Mouse (Mus musculus) kidney, adult 11 months (tissue): ENCODE data around the gene Hoxb5.

Experiments
- DNase-seq: peaks from one replicate; pipeline ENCODE4 v3.0.0; 2022

The Hoxb5 gene

GRCm38 (mm10) chr11:96303151-96304099 is at the start of gene Hoxb5:
Hoxb5 (plus strand) TSS chr11:96303336.
- peak; percentile 86 for DNase-seq

- DNase-seq = peak; percentile 84
Measured at GRCm38 (mm10) chr11:96254221-96254620, 48.9 kb upstream of the Hoxb5 start.

GRCm38 (mm10) chr11:96255111-96255995 is 47.8 kb upstream of the Hoxb5 start:
- peak; percentile 25 for DNase-seq

GRCm38 (mm10) chr11:96255996-96256445 is 47.1 kb upstream of the Hoxb5 start:
- no peak for DNase-seq

- DNase-seq = no peak
Measured at GRCm38 (mm10) chr11:96257141-96257540, 46.0 kb upstream of the Hoxb5 start.

GRCm38 (mm10) chr11:96259038-96259437 is 44.1 kb upstream of the Hoxb5 start:
- peak; percentile 85 for DNase-seq

- no peak for DNase-seq
Measured at GRCm38 (mm10) chr11:96259511-96259910, 43.6 kb upstream of the Hoxb5 start.

GRCm38 (mm10) chr11:96260310-96260970 is 42.7 kb upstream of the Hoxb5 start:
- DNase-seq = peak; percentile 54

- DNase-seq = peak; percentile 94
Measured at GRCm38 (mm10) chr11:96261323-96261890, 41.7 kb upstream of the Hoxb5 start.

- peak; percentile 29 for DNase-seq
Measured at GRCm38 (mm10) chr11:96262262-96262830, 40.8 kb upstream of the Hoxb5 start.

GRCm38 (mm10) chr11:96263636-96264389 is 39.3 kb upstream of the Hoxb5 start:
- peak; percentile 10 for DNase-seq

GRCm38 (mm10) chr11:96264390-96265020 is 38.6 kb upstream of the Hoxb5 start:
- DNase-seq = peak; percentile 7

GRCm38 (mm10) chr11:96265954-96266353 is 37.2 kb upstream of the Hoxb5 start:
- DNase-seq = peak; percentile 88

GRCm38 (mm10) chr11:96267021-96267920 is 35.9 kb upstream of the Hoxb5 start:
- DNase-seq = no peak

- DNase-seq = no peak
Measured at GRCm38 (mm10) chr11:96268031-96268745, 34.9 kb upstream of the Hoxb5 start.

GRCm38 (mm10) chr11:96269869-96270268 is 33.3 kb upstream of the Hoxb5 start:
- peak; percentile 82 for DNase-seq

- DNase-seq = peak; percentile 75
Measured at GRCm38 (mm10) chr11:96270996-96271540, 32.1 kb upstream of the Hoxb5 start, which contains the start of gene Hoxb9. Hoxb9 (plus strand) TSS chr11:96271457.

GRCm38 (mm10) chr11:96271541-96272011 is 31.6 kb upstream of the Hoxb5 start:
- peak; percentile 81 for DNase-seq
